Mouse (Mus musculus) kidney, adult 11 months (tissue): ENCODE measurements around the gene Snd1.
A peak's percentile ranks its signal among the peaks of the same experiment; 100 is the strongest.

Source experiments
- DNase-seq: peaks from one replicate; pipeline ENCODE4 v3.0.0; 2022

The Snd1 gene

GRCm38 (mm10) chr6:28550255-28551004 is 75.5 kb downstream of the Snd1 start:
- no peak for DNase-seq

GRCm38 (mm10) chr6:28554470-28554869 is 79.5 kb downstream of the Snd1 start:
- no peak for DNase-seq

GRCm38 (mm10) chr6:28555002-28555401 is 80.1 kb downstream of the Snd1 start:
- DNase-seq = no peak

- DNase-seq = no peak
These were observed 80.5 kb downstream of the Snd1 start for GRCm38 (mm10) chr6:28555428-28555827.

- DNase-seq = no peak
These were observed 82.8 kb downstream of the Snd1 start for GRCm38 (mm10) chr6:28557728-28558127.

GRCm38 (mm10) chr6:28559419-28559818 is 84.5 kb downstream of the Snd1 start:
- no peak for DNase-seq

GRCm38 (mm10) chr6:28561291-28561995 is 86.5 kb downstream of the Snd1 start:
- peak; percentile 24 for DNase-seq

GRCm38 (mm10) chr6:28562323-28563044 is 87.5 kb downstream of the Snd1 start:
- peak; percentile 49 for DNase-seq

GRCm38 (mm10) chr6:28567978-28568377 is 93.0 kb downstream of the Snd1 start:
- no peak for DNase-seq

- DNase-seq = no peak
These were observed 97.0 kb downstream of the Snd1 start for GRCm38 (mm10) chr6:28571946-28572345.

- DNase-seq = peak; percentile 13
These were observed 98.2 kb downstream of the Snd1 start for GRCm38 (mm10) chr6:28572991-28573759.

GRCm38 (mm10) chr6:28576356-28577264 is 101.7 kb downstream of the Snd1 start:
- peak; percentile 14 for DNase-seq

GRCm38 (mm10) chr6:28582847-28583246 is 107.9 kb downstream of the Snd1 start:
- DNase-seq = no peak

- no peak for DNase-seq
These were observed 108.5 kb downstream of the Snd1 start for GRCm38 (mm10) chr6:28583399-28583798.

- no peak for DNase-seq
These were observed 111.9 kb downstream of the Snd1 start for GRCm38 (mm10) chr6:28586806-28587205.

- no peak for DNase-seq
These were observed 113.7 kb downstream of the Snd1 start for GRCm38 (mm10) chr6:28588494-28589171.

GRCm38 (mm10) chr6:28592323-28592893 is 117.5 kb downstream of the Snd1 start:
- no peak for DNase-seq

GRCm38 (mm10) chr6:28593708-28594107 is 118.8 kb downstream of the Snd1 start:
- DNase-seq = no peak

GRCm38 (mm10) chr6:28594759-28595158 is 119.8 kb downstream of the Snd1 start:
- DNase-seq = no peak

GRCm38 (mm10) chr6:28595231-28595630 is 120.3 kb downstream of the Snd1 start:
- DNase-seq = no peak

- DNase-seq = no peak
These were observed 122.3 kb downstream of the Snd1 start for GRCm38 (mm10) chr6:28597266-28597665.
